Mouse (Mus musculus): ENCODE results near the gene Chst14. TPM values are rescaled to one million over a fixed set of nuclear protein-coding genes. Genes with fewer than 3 reads are reported as not detected.

Chst14 gene
- polyA plus RNA-seq, 1 experiment from 2014 or later = 6.2 TPM

GRCm38 (mm10) chr2:118898771-118899170 is 27.5 kb upstream of the Chst14 start:
- H3K9ac ChIP-seq = no peak overlapping the region
- WGBS = 11% methylated on average over 3 of the region's 4 CpGs
- H3K27ac ChIP-seq (replicated peaks) = no peak overlapping the region
- no peak overlapping the region for H3K4me3 ChIP-seq
- H3K4me2 ChIP-seq = no peak overlapping the region
- no peak for ATAC-seq (ENCODE audit: low FRiP score, low read depth)
- H3K4me1 ChIP-seq (replicated peaks) = peaks cover 47% of the 10 kb centered on the region
- H3K27me3 ChIP-seq = peaks cover 66% of the 10 kb centered on the region
- H3K36me3 ChIP-seq = no peaks in the 10 kb centered on the region
- H3K9me3 ChIP-seq = no peaks in the 10 kb centered on the region

GRCm38 (mm10) chr2:118899306-118899705 is 27.0 kb upstream of the Chst14 start:
- Histone ChIP-seq H3K36me3 (no peaks in the 10 kb centered on the region), H3K4me1 (replicated peaks) (peaks cover 53% of the 10 kb centered on the region), H3K9ac (no peak overlapping the region), H3K4me3 (no peak overlapping the region), H3K9me3 (no peaks in the 10 kb centered on the region), H3K27ac (replicated peaks) (no peak overlapping the region), H3K27me3 (peaks cover 62% of the 10 kb centered on the region), H3K4me2 (no peak overlapping the region)
- no peak for ATAC-seq (ENCODE audit: low FRiP score, low read depth)
- WGBS = 15% methylated on average over 7 of the region's 7 CpGs

GRCm38 (mm10) chr2:118899981-118900825 is 26.1 kb upstream of the Chst14 start, which contains the start of gene Bahd1:
TSS of gene Bahd1 (plus strand) at chr2:118900377.
- no peak; the same call in 1 of the 2 replicates for ATAC-seq (ENCODE audit: low FRiP score, low read depth)

GRCm38 (mm10) chr2:118900826-118901140 is 25.5 kb upstream of the Chst14 start:
- peak overlapping the region; percentile 96 for H3K4me3 ChIP-seq
- 0 out of 2 replicates have a peak overlapping the region, but pooled peaks have one; percentile 5 for H3K27ac ChIP-seq (replicated peaks)
- no peaks in the 10 kb centered on the region for H3K9me3 ChIP-seq
- H3K4me2 ChIP-seq = peak overlapping the region; percentile 99
- no peak; the same call in 1 of the 2 replicates for ATAC-seq (ENCODE audit: low FRiP score, low read depth)
- H3K9ac ChIP-seq = peak overlapping the region; percentile 90
- H3K4me1 ChIP-seq (replicated peaks) = peaks cover 67% of the 10 kb centered on the region
- H3K27me3 ChIP-seq = peaks cover 48% of the 10 kb centered on the region
- no peaks in the 10 kb centered on the region for H3K36me3 ChIP-seq
- 0% methylated on average over 11 of the region's 11 CpGs for WGBS

More at GRCm38 (mm10) chr2:118899981-118900825, 26.1 kb upstream of the Chst14 start, which contains the start of gene Bahd1:
- peak within 1 kb of the TSS; percentile 5; the same call in 1 of the 2 replicates for H3K27ac ChIP-seq (replicated peaks)
- under 1% methylated on average over 32 of the region's 32 CpGs for WGBS
- H3K27me3 ChIP-seq = peaks cover 53% of the 10 kb centered on the region
- H3K4me2 ChIP-seq = peak within 1 kb of the TSS; percentile 99
- H3K9me3 ChIP-seq = no peaks in the 10 kb centered on the region
- peaks cover 62% of the 10 kb centered on the region for H3K4me1 ChIP-seq (replicated peaks)
- no peaks in the 10 kb centered on the region for H3K36me3 ChIP-seq
- peak within 1 kb of the TSS; percentile 90 for H3K9ac ChIP-seq
- H3K4me3 ChIP-seq = peak within 1 kb of the TSS; percentile 96

GRCm38 (mm10) chr2:118901175-118902031 is 24.9 kb upstream of the Chst14 start:
- Histone ChIP-seq H3K9ac (peak overlapping the region; percentile 90), H3K4me3 (peak overlapping the region; percentile 96), H3K4me1 (replicated peaks) (peaks cover 65% of the 10 kb centered on the region), H3K27me3 (peaks cover 41% of the 10 kb centered on the region), H3K9me3 (no peaks in the 10 kb centered on the region), H3K36me3 (no peaks in the 10 kb centered on the region), H3K4me2 (peak overlapping the region; percentile 99), H3K27ac (replicated peaks) (peak overlapping the region; percentile 92)
- under 1% methylated on average over 78 of the region's 120 CpGs for WGBS
- ATAC-seq (ENCODE audit: low FRiP score, low read depth) = peak; percentile 93

GRCm38 (mm10) chr2:118902051-118903025 is 24.0 kb upstream of the Chst14 start:
- Histone ChIP-seq H3K27ac (replicated peaks) (peak overlapping the region; percentile 92), H3K4me3 (peak overlapping the region; percentile 96), H3K9me3 (no peaks in the 10 kb centered on the region), H3K4me1 (replicated peaks) (peaks cover 56% of the 10 kb centered on the region), H3K36me3 (no peaks in the 10 kb centered on the region), H3K27me3 (peaks cover 33% of the 10 kb centered on the region), H3K9ac (peak overlapping the region; percentile 90), H3K4me2 (peak overlapping the region; percentile 99)
- WGBS = under 1% methylated on average over 81 of the region's 106 CpGs
- peak; percentile 31 for ATAC-seq (ENCODE audit: low FRiP score, low read depth)

GRCm38 (mm10) chr2:118903333-118903741 is 23.0 kb upstream of the Chst14 start:
- Histone ChIP-seq H3K4me2 (peak overlapping the region; percentile 99), H3K36me3 (no peaks in the 10 kb centered on the region), H3K27me3 (peaks cover 23% of the 10 kb centered on the region), H3K9ac (peak overlapping the region; percentile 90), H3K9me3 (no peaks in the 10 kb centered on the region), H3K4me3 (peak overlapping the region; percentile 96), H3K4me1 (replicated peaks) (peaks cover 46% of the 10 kb centered on the region), H3K27ac (replicated peaks) (0 out of 2 replicates have a peak overlapping the region, but pooled peaks have one; percentile 32)
- no peak for ATAC-seq (ENCODE audit: low FRiP score, low read depth)
- WGBS = 6% methylated on average over 10 of the region's 10 CpGs

GRCm38 (mm10) chr2:118905433-118906117 is 20.7 kb upstream of the Chst14 start:
- H3K27ac ChIP-seq (replicated peaks) = no peak overlapping the region
- H3K36me3 ChIP-seq = no peaks in the 10 kb centered on the region
- peaks cover 38% of the 10 kb centered on the region for H3K4me1 ChIP-seq (replicated peaks)
- H3K27me3 ChIP-seq = peaks cover 3% of the 10 kb centered on the region; the same call in 1 of the 2 replicates
- WGBS = 81% methylated on average over 7 of the region's 7 CpGs
- no peak overlapping the region for H3K4me2 ChIP-seq
- no peak overlapping the region for H3K4me3 ChIP-seq
- no peaks in the 10 kb centered on the region for H3K9me3 ChIP-seq
- no peak overlapping the region for H3K9ac ChIP-seq
- no peak for ATAC-seq (ENCODE audit: low FRiP score, low read depth)

GRCm38 (mm10) chr2:118906118-118906492 is 20.2 kb upstream of the Chst14 start:
- Histone ChIP-seq H3K9me3 (no peaks in the 10 kb centered on the region), H3K27ac (replicated peaks) (no peak overlapping the region), H3K4me3 (no peak overlapping the region), H3K4me2 (no peak overlapping the region), H3K4me1 (replicated peaks) (peaks cover 34% of the 10 kb centered on the region), H3K27me3 (no peaks in the 10 kb centered on the region), H3K9ac (no peak overlapping the region), H3K36me3 (no peaks in the 10 kb centered on the region)
- ATAC-seq (ENCODE audit: low FRiP score, low read depth) = no peak
- WGBS = 76% methylated on average over 5 of the region's 5 CpGs

- H3K4me3 ChIP-seq = no peak overlapping the region
- peaks cover 36% of the 10 kb centered on the region for H3K4me1 ChIP-seq (replicated peaks)
- H3K9me3 ChIP-seq = no peaks in the 10 kb centered on the region
- no peak overlapping the region for H3K9ac ChIP-seq
- no peak overlapping the region for H3K4me2 ChIP-seq
- no peak for ATAC-seq (ENCODE audit: low FRiP score, low read depth)
- H3K27ac ChIP-seq (replicated peaks) = no peak overlapping the region
- no peaks in the 10 kb centered on the region for H3K36me3 ChIP-seq
- no peaks in the 10 kb centered on the region for H3K27me3 ChIP-seq
- 93% methylated on average over 3 of the region's 3 CpGs for WGBS
Measured at GRCm38 (mm10) chr2:118907781-118908180, 18.5 kb upstream of the Chst14 start.

Data from hindbrain, embryonic 15.5 days (tissue).